Mouse (Mus musculus): ENCODE data around the gene Raf1. TPM values are rescaled to one million over a fixed set of nuclear protein-coding genes. Genes with fewer than 3 reads are reported as not detected.

The Raf1 gene
- total RNA-seq, 2 experiments from 2014 or later = 65.5 to 120 TPM

DNA sequence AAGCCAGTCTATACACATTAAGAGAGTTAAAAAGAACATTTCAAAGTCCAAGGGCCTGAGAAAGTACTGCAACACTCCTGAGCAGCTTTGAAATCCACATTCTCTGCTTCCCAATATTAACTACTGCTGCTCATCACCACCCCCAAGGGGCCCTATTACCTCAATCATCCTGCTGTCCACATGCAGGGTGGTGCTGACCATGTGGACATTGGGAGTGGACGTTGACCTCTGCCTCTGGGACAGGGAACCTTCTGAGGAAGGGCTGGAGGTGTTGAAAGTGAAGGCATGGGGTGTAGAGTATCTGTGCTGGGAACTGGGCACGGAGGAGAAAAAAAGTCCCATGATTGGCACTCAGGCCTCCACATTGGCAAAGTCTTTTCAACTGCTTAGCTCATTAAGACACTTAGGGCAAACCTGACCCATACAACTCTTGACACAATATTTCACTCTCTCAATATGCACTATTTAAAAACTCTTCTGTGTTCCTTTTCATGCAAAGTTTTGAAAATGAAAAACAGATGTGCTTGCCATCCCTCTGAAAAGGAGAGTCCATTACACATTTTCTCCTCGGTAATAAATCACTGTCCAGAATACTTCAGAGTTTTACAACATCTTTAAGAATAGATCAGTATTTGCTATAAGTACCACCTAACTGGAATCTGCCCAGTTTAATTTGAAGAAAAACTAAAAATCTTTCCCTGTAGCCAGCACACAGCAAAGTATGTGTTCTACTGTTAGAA, 45.2 kb downstream of the Raf1 start:
- ATAC-seq (replicated peaks; ENCODE audit: poor library complexity, severe bottlenecking) = no peak

- no peak for ATAC-seq (replicated peaks; ENCODE audit: poor library complexity, severe bottlenecking)
Observed at GRCm38 (mm10) chr6:115626121-115626520, 50.3 kb downstream of the Raf1 start.

- ATAC-seq (replicated peaks; ENCODE audit: poor library complexity, severe bottlenecking) = no peak
Observed at GRCm38 (mm10) chr6:115620942-115621341, 55.5 kb downstream of the Raf1 start.

DNA sequence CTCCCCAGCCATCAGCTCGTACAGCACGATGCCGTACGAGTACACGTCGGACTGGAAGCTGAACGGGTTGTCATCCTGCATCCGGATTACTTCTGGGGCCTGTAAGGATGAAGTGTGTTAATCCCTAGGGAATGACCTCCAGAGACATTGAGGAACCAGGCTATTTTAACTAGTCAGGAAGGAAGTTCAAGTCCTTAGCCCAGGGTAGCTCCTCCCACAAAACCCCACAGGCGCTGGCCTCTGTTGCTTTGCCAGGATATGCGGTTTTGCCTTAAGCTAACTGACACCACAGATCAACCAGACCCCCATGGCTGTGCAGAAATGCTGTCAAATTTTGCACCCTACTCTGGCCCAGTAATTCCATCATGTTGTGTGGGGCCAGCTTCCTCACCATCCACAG, 56.6 kb downstream of the Raf1 start:
- peak; percentile 83 for ATAC-seq (replicated peaks; ENCODE audit: poor library complexity, severe bottlenecking)

DNA sequence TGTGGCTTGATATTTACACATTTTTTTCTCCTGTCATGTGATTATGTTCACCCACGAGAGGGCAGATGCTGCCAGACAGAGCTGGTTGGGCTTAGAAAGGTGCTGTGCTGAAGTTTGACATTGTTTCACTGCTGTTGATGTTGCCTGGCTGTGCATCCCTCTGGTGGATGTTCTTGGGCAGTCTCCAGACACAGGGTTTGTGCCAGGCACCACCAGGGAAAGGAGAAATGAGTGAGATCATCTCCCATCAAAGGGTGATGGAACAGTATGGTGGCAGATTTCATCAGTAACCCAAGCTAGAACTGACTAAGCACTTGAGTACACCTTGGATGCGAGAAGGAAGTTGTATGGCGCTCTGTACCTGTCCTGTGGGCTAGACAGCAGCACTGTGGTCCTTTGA, 60.5 kb downstream of the Raf1 start:
- ATAC-seq (replicated peaks; ENCODE audit: poor library complexity, severe bottlenecking) = no peak

DNA sequence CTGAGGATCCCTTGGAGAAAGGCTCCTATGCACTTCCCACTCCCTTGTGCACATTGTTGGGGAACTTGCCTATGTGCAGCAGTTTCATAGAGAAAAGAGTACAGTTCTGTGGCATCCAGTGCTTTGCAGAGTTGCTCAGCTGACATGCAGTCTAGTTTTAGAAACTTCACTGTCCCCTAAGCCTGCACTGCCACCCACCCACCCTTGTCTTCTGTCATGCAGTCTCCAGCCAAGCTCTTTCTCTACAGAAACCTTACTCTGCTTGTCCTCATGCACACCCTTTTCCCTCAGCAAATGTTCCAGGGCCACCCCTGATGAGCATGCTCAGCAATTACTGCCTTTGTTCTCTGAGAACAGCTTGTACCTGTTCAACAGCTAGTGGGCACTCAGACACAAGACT, 62.6 kb downstream of the Raf1 start:
- ATAC-seq (replicated peaks; ENCODE audit: poor library complexity, severe bottlenecking) = no peak

DNA sequence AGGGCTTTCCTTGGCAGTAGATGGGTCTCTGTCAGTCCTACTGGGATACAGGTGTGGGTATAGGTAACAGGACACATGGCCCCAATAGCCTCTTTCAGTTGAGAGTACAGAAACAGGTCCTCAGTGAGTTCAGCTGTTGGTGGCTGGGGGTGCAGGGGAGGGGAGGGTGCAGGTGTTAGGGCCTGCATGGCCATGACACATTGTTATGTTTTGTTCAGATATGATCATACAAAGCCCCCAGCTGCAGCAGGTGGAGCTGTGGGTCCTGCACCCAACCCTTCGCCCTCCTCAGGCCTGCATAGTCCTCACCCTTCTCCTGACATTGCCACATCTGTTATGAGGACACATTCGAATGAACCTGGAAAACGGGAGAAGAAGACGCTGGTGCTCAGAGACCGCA, 66.1 kb downstream of the Raf1 start:
- ATAC-seq (replicated peaks; ENCODE audit: poor library complexity, severe bottlenecking) = no peak

DNA sequence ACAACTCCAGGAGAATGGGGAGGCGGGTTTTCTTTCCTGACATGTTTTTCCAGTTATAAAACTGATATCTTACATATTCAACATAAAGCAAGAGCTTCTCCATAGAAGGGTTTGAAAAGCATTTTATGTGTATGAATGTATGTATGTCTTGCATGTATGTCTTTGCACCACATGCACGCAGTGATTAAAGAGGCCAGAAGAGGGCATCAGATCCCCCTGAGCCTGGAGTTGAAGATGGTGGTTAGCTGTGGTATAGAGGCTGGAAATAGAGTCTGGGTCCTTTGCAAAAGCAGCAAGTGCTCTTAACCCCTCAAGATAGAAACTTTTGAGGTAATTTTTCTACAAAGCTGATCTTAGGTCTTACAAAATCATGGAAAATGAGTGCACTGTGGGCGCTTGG, 67.3 kb downstream of the Raf1 start:
- ATAC-seq (replicated peaks; ENCODE audit: poor library complexity, severe bottlenecking) = peak; percentile 74

DNA sequence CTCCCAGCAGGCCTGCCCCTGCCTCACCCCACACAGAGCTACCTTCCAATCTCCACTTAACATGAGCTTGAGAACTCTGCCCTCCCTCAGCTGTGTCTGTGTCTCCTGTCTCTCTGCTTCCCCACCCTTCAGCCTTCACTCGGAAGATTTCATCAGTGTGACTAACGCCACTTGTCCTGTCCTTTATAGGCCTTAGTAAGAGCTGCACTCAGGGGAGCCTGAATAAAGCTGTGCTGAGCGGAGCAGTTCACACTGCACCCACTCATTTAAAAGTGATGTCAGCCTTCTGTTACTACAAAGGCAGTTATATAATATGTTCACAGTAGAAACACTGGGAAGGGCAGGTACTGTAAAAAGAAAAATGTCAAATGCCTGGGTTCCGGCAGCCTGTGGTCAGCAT, 69.0 kb downstream of the Raf1 start:
- ATAC-seq (replicated peaks; ENCODE audit: poor library complexity, severe bottlenecking) = no peak

DNA sequence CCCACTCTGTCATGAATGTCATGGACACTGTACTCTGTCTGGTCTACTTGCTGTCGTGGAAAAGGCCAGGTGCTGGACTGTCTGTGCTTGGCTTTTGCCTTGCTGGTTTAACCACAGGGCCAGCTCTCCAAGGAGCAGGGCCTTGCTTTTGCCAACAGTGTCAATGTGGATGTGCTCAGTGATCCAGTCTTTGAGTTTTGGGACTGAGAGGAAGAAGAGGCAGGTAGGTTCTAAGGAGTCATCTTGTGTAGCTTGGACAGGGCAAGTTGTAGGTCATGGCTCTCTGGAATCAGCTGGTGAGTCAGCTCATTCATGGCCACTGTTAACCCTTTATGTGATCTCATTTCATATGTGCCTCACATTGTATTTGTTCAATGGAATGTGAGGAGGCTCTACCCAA, 70.0 kb downstream of the Raf1 start:
- ATAC-seq (replicated peaks; ENCODE audit: poor library complexity, severe bottlenecking) = no peak

- ATAC-seq (replicated peaks; ENCODE audit: poor library complexity, severe bottlenecking) = peak; percentile 97
Observed at GRCm38 (mm10) chr6:115601715-115602523, 74.5 kb downstream of the Raf1 start, which contains the start of gene Mkrn2. TSS of gene Mkrn2 (plus strand) at chr6:115601902.

DNA sequence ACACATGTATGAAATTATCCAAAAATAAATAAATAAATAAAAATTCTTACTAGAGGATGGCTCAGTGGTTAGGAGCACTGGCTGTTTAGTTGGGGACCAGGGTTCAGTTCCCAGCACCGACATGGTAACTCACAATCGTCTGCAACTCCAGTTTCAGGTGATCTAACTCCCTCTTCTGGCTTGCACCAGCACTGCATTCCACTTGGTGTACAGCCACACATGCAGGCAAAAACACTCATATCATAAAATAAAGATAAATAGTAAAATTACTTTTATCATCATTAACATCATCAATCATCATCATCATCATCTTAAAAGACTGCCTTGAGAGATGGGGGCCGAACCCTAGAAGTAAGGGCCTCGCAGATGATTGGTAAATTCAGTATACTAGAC, 75.1 kb downstream of the Raf1 start:
- ATAC-seq (replicated peaks; ENCODE audit: poor library complexity, severe bottlenecking) = no peak

GRCm38 (mm10) chr6:115595667-115596066, 80.8 kb downstream of the Raf1 start:
- ATAC-seq (replicated peaks; ENCODE audit: poor library complexity, severe bottlenecking) = no peak

DNA sequence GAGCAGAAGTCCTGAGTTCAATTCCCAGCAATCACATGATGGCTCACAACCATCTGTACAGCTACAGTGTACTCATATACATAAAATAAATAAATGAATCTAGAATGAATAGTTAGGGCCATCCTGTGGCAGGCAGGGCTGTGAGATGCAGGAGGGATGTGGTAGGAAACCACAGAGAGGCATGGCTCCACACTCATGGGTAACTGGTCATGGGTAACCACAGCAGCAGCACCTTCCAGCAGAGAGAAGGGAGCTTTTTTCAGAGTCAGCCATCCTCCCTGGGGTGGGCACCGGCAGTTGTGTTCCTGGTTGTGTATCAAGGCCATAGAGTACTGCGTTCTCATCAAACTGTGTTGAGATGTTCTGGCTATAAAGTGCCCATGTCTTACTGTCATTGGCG, 82.0 kb downstream of the Raf1 start:
- peak; percentile 84 for ATAC-seq (replicated peaks; ENCODE audit: poor library complexity, severe bottlenecking)

DNA sequence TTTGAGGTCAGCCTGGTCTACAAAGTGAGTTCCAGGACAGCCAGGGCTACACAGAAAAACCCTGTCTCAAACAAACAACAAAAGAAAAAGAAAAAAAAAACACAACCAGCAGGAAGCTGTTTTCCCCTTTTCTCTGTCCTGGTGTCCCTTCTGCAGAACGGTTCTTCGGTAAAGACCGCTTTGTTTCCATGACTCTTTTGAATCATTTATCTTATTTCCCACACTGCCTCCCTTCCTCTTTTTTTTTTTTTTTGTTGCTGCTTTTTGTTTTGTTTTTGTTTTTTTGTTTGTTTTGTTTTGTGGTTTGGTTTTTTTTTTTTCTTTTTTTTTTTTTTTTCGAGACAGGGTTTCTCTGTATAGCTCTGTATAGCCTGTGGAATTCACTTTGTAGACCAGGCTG, 83.2 kb downstream of the Raf1 start:
- no peak for ATAC-seq (replicated peaks; ENCODE audit: poor library complexity, severe bottlenecking)

GRCm38 (mm10) chr6:115592458-115592857, 84.0 kb downstream of the Raf1 start, which contains the start of gene Mkrn2os:
TSS of gene Mkrn2os (minus strand) at chr6:115592576.
- no peak for ATAC-seq (replicated peaks; ENCODE audit: poor library complexity, severe bottlenecking)

DNA sequence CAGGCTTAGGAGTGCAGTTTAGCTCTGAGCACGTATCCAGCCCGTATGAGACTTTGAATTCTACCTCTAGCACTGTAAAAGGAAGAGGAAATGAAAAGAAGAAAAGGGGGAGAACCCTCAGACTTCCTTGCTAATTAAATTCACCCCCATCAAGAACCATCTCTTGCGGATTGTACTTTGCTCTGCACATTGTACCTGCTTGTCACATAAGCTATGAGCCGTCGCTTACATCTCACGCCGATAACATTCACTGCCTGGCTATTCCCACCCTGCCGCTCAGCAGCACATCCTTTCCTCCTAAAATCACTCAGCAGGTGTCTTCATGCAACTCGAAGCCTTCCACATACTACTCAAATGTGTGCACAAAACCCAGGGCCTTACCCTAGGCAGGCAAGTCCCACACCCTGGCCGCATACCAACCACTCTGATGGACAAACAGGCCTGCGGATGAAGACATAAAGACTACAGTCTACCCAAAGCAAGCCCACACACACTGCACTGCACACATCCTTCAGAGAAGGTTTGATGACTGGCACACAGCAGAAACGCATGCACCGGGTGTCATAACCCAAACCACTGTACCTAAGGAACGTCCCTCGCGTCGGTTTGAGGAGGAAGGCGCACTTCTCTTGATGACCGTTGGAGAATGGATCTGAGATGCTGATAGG, 84.6 kb downstream of the Raf1 start:
- ATAC-seq (replicated peaks; ENCODE audit: poor library complexity, severe bottlenecking) = no peak

DNA sequence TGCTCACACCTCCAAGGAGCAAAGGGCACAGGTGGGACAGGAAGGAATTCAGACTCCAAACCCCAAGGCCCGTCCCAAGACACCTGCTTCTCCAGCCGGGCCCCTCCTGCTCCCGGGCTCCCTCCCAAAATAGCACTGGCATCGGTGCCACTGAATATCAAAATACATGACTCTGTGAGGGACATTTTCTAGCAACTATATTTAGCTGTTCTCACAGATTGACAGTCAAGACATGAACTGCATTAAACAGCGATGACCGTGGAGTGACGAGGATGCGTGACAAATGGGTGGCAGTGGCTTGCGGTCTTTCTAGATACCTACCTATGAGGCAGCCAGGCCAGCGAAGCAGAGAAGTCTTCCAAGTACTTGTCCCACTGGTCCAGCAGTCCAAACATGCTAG, 90.1 kb downstream of the Raf1 start:
- no peak for ATAC-seq (replicated peaks; ENCODE audit: poor library complexity, severe bottlenecking)

- ATAC-seq (replicated peaks; ENCODE audit: poor library complexity, severe bottlenecking) = no peak
Observed at GRCm38 (mm10) chr6:115584176-115584575, 92.3 kb downstream of the Raf1 start.

DNA sequence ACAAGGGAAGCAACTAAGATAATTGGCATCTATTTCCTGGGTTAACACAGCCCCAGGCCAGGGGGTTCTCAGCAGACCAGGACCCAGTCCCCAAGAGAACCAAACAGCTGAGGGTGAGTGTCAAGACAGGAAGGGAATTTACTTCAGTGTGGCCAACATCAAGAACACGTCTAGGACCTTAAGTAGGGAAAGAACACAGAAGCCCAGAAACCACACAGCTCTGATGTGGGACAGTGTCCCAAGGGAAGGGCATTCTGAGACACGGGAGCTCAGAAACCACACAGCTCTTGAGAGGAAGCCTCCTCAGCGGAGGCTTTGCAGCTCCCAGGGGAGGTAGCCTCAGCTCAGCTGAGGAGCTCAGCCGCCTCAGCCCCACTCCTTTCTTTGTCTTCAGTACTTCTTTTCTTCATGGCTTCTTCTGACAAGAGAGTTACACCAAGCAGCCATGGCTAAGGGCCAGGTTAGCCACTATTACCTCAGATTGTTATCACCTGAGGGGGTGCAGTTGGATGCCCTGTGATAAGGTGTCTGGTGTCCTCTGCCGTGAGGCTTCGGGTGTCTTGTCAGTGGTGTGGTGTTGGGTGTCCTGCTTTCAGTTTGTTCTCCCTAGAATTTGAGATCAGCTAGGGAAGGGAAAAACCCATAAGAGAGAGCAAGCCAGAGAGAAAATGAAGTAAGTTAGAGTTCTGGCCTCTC, 92.9 kb downstream of the Raf1 start:
- no peak for ATAC-seq (replicated peaks; ENCODE audit: poor library complexity, severe bottlenecking)

Measured in granulocyte monocyte progenitor cell, adult 5-6 weeks (primary cell).